Mouse (Mus musculus): ENCODE data around the gene Pdap1. TPM values are rescaled to one million over a fixed set of nuclear protein-coding genes. Genes with fewer than 3 reads are reported as not detected.
"Not testable (repeated sequence)": the region's sequence is repeated elsewhere in the genome, so short reads cannot be mapped to it uniquely, and the experiment has no call there.

Pdap1 gene
- polyA plus RNA-seq, 1 experiment, result 101 TPM

DNA sequence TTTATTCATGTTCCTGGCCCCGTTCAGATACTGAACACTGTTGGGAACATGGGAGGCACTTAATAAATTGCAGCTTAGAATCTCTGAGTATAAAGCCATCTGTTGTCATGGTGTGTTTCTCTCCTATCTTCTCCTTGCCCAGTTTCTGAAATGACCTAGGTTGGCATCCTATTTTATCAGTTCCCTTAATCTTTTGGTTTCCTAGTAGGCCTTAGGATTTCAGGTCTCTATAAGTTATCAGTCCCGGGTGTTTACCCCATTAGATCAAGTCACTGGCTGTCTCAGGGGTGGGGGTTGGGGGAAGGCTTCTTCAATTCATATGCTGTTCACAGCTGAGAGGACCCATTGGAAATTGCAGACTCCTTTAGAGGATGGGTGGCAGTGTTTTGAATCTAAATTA, 55.2 kb downstream of the Pdap1 start:
- whole genome bisulfite sequencing, result 33% methylated on average over 2 of the region's 2 CpGs
- Histone ChIP-seq H3K4me1 (ENCODE audit: control insufficient read depth, insufficient read depth, low read length) (no peaks in the 10 kb centered on the region; the same call in 1 of the 2 replicates), H3K27ac (ENCODE audit: control insufficient read depth, insufficient read depth, low read depth, low read length, poor library complexity) (no peak overlapping the region), H3K4me3 (replicated peaks; ENCODE audit: control insufficient read depth, low read depth, low read length) (no peak overlapping the region)
- TF ChIP-seq CTCF (IDR thresholded peaks at IDR 0.05; ENCODE audit: control insufficient read depth, insufficient read depth, low read length) (no peak), POLR2A (IDR thresholded peaks at IDR 0.05; ENCODE audit: borderline replicate concordance, control insufficient read depth, low read depth, low read length) (no peak)

DNA sequence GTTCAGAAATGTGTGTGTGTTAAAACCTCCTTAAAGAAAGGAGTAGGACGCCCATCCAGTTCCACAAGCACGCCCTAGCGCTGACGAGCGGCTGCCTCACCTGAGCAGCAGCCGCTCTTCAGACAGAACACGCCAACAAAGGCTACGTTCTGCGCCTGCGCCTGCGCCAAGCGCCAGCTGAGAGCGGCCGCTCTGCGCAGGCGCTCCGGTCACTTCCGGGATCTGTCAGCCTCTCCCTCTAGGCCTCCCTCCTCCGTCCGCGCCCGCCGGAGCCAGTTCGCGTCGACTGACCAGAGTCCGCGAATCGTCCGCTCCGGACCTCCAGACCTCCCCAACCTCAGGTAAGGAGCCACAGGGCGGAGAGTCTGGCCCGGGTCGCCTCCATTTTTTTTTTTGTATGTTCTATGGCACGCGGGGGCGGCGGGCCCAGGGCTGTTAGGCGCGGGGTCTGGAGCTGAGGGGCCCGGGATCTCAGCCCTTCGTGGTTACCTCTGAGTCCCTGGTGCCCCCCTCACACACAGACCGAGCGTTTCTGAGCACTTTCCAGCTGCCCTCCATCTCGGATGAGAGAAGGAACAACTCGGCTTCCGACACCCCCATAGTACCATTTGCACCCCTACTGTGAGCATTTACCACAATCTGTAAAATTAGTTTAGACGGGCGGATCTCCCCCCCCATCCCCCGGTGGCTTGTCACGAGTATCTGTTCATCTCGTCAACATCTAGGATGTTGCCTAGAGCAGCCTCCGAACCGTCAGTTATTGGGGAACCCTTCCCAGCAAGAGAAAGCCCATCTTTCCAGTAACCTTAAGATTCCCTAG, 56.2 kb downstream of the Pdap1 start, which contains the start of the genes Arpc1a and Kpna7:
TSS of gene Arpc1a (plus strand) at position 199 of the 820 bp plus-strand sequence.
TSS of gene Kpna7 (minus strand) at position 399 of the 820 bp plus-strand sequence.
- Histone ChIP-seq H3K4me1 (ENCODE audit: control insufficient read depth, insufficient read depth, low read length) (no peaks in the 10 kb centered on the region; the same call in 1 of the 2 replicates), H3K4me3 (replicated peaks; ENCODE audit: control insufficient read depth, low read depth, low read length) (peak within 1 kb of the TSS; percentile 79), H3K27ac (ENCODE audit: control insufficient read depth, insufficient read depth, low read depth, low read length, poor library complexity) (peak within 1 kb of the TSS; percentile 50; the same call in 1 of the 2 replicates)
- TF ChIP-seq POLR2A (IDR thresholded peaks at IDR 0.05; ENCODE audit: borderline replicate concordance, control insufficient read depth, low read depth, low read length), result peak; percentile 76; the same call in 1 of the 2 replicates
- TF ChIP-seq CTCF (IDR thresholded peaks at IDR 0.05; ENCODE audit: control insufficient read depth, insufficient read depth, low read length), result no peak
- under 1% methylated on average over 54 of the region's 54 CpGs for WGBS

- not testable (repeated sequence) for H3K4me3 ChIP-seq (replicated peaks; ENCODE audit: control insufficient read depth, low read depth, low read length); H3K4me1 ChIP-seq (ENCODE audit: control insufficient read depth, insufficient read depth, low read length); H3K27ac ChIP-seq (ENCODE audit: control insufficient read depth, insufficient read depth, low read depth, low read length, poor library complexity)
- 39% methylated on average over 6 of the region's 6 CpGs for WGBS
Observed at GRCm38 (mm10) chr5:145083201-145083600, 56.8 kb downstream of the Pdap1 start.

- H3K4me3 ChIP-seq (replicated peaks; ENCODE audit: control insufficient read depth, low read depth, low read length), result no peak overlapping the region
- H3K27ac ChIP-seq (ENCODE audit: control insufficient read depth, insufficient read depth, low read depth, low read length, poor library complexity), result no peak overlapping the region
- TF ChIP-seq POLR2A (IDR thresholded peaks at IDR 0.05; ENCODE audit: borderline replicate concordance, control insufficient read depth, low read depth, low read length) (no peak), CTCF (IDR thresholded peaks at IDR 0.05; ENCODE audit: control insufficient read depth, insufficient read depth, low read length) (no peak)
- WGBS, result 80% methylated on average over 10 of the region's 10 CpGs
- no peaks in the 10 kb centered on the region; the same call in 1 of the 2 replicates for H3K4me1 ChIP-seq (ENCODE audit: control insufficient read depth, insufficient read depth, low read length)
Observed at GRCm38 (mm10) chr5:145081866-145082613, 58.0 kb downstream of the Pdap1 start.

Other genes with a start within 250 kb of the Pdap1 start
- gene Smurf1, start 174.4 kb downstream of the Pdap1 start, polyA plus RNA-seq (2011; ENCODE audit: insufficient read depth, insufficient read length, low replicate concordance, missing spikeins), result 2.5 and 5.8 TPM in 2 replicates
- not detected in 2 replicates for gene Gm4871, start 107.5 kb downstream of the Pdap1 start, polyA plus RNA-seq (2011; ENCODE audit: insufficient read depth, insufficient read length, low replicate concordance, missing spikeins)
- not detected in 2 replicates for gene 1700018F24Rik, start 97.2 kb downstream of the Pdap1 start, polyA plus RNA-seq (2011; ENCODE audit: insufficient read depth, insufficient read length, low replicate concordance, missing spikeins)
- gene Arpc1a, start 56.4 kb downstream of the Pdap1 start, polyA plus RNA-seq (2011; ENCODE audit: insufficient read depth, insufficient read length, low replicate concordance, missing spikeins), result 46.8 and 114 TPM in 2 replicates
- gene Kpna7, start 56.2 kb downstream of the Pdap1 start, polyA plus RNA-seq (2011; ENCODE audit: insufficient read depth, insufficient read length, low replicate concordance, missing spikeins), result 7.0 TPM in 1 of 2 replicates, not detected in the other
- 143 and 318 TPM in 2 replicates for gene Arpc1b, start 26.0 kb downstream of the Pdap1 start, polyA plus RNA-seq (2011; ENCODE audit: insufficient read depth, insufficient read length, low replicate concordance, missing spikeins)
- gene Bud31, start 124 bp upstream of the Pdap1 start, polyA plus RNA-seq (2011; ENCODE audit: insufficient read depth, insufficient read length, low replicate concordance, missing spikeins), result 121 and 164 TPM in 2 replicates
- 5.2 and 10.9 TPM in 2 replicates for gene Ptcd1, start 26.9 kb upstream of the Pdap1 start, polyA plus RNA-seq (2011; ENCODE audit: insufficient read depth, insufficient read length, low replicate concordance, missing spikeins)
- 28.2 and 46.9 TPM in 2 replicates for gene Cpsf4, start 27.0 kb upstream of the Pdap1 start, polyA plus RNA-seq (2011; ENCODE audit: insufficient read depth, insufficient read length, low replicate concordance, missing spikeins)
- 218 and 277 TPM in 2 replicates for gene Atp5j2, start 51.8 kb upstream of the Pdap1 start, polyA plus RNA-seq (2011; ENCODE audit: insufficient read depth, insufficient read length, low replicate concordance, missing spikeins)
- gene Zkscan14, start 61.6 kb upstream of the Pdap1 start, polyA plus RNA-seq (2011; ENCODE audit: insufficient read depth, insufficient read length, low replicate concordance, missing spikeins), result 7.0 and 12.5 TPM in 2 replicates
- gene Zkscan5, start 64.3 kb upstream of the Pdap1 start, polyA plus RNA-seq (2011; ENCODE audit: insufficient read depth, insufficient read length, low replicate concordance, missing spikeins), result 3.4 and 5.1 TPM in 2 replicates
- 7.7 and 19.8 TPM in 2 replicates for gene Zfp655, start 91.5 kb upstream of the Pdap1 start, polyA plus RNA-seq (2011; ENCODE audit: insufficient read depth, insufficient read length, low replicate concordance, missing spikeins)
- 1.7 and 4.7 TPM in 2 replicates for gene Zscan25, start 140.3 kb upstream of the Pdap1 start, polyA plus RNA-seq (2011; ENCODE audit: insufficient read depth, insufficient read length, low replicate concordance, missing spikeins)
- gene Cyp3a57, start 205.0 kb upstream of the Pdap1 start, polyA plus RNA-seq (2011; ENCODE audit: insufficient read depth, insufficient read length, low replicate concordance, missing spikeins), result not detected in 2 replicates